Mouse (Mus musculus) thymus, postnatal 0 days (tissue): ENCODE results near the gene Epha2. TPM values are rescaled to one million over a fixed set of nuclear protein-coding genes. Genes with fewer than 3 reads are reported as not detected.

Experiments used
- DNase-seq: peaks from one replicate; pipeline ENCODE4 v3.0.0-alpha.2; 2015; ENCODE audit warnings: low spot score
- microRNA-seq: library from miRNA; unstranded; fragments of <30 nt; microRNA quantifications from one replicate; pipeline ENCODE4, GENCODE M21; 2016; ENCODE audit warnings: borderline number of aligned reads
- polyA plus RNA-seq: library from polyadenylated mRNA; unstranded; fragments of >200 nt; fragmentation: Nextera tagmentation; extraction: Ambion mirVana; gene quantifications from 2 replicates; pipeline ENCODE4 v1.2.1, GENCODE M21; 2015

The Epha2 gene
- polyA plus RNA-seq, 1 experiment from 2014 or later = 0.55 TPM

DNA sequence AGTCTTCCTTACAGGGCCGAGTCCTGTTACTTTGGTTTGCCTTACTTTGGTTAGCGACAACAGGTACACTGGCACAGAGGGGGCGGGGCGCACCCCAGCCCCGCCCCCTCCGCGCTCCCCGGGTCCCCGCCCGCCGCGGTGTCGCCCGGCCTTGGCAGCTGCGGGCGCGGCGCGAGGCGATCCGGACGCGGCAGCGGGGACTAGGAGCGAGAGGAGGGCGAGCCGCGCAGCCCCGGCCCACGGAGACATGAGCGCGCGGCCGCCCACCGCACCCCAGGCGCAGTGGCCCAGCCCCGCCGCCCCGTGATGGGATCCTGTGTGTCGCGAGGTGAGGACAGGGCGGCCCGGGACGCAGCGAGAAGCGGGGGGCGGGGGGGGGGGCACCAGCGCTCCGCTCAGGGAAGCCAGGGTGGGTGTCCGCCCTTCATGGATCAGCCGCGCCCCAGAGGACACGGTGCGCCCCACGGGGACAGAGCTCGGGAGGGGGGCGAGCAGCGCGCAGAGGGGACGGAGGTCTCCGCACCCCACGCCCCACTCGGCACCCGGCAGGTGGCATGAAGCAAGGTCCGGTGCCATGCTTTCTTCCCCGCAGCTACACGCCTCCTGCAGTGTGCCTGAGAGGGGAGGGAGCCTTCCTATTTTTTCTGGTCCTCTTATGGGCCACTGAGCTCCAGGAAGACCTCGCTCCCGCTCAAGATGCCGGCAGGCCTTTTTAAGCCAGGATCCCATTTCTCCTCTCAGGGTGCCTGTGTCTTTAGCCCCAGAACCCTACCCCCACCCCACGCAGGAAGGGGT, 67.2 kb downstream of the Epha2 start, which contains the start of gene Fam131c:
Gene Fam131c (plus strand): TSS at position 224 of the 795 bp plus-strand sequence.
- peak; percentile 29 for DNase-seq

GRCm38 (mm10) chr4:141372426-141372825, 71.4 kb downstream of the Epha2 start:
- no peak for DNase-seq

Small RNA genes lying within 50 kb of the gene (microRNA-seq; reads per million reads assigned to microRNA genes)
- gene Gm25690 = not detected

Other genes with a start within 250 kb of the Epha2 start
- gene Crocc, start 240.7 kb upstream of the Epha2 start, polyA plus RNA-seq = 1.9 and 2.1 TPM in 2 replicates
- gene Necap2, start 222.9 kb upstream of the Epha2 start, polyA plus RNA-seq = 93.7 and 103 TPM in 2 replicates
- 0.15 and 0.17 TPM in 2 replicates for gene Spata21, start 212.9 kb upstream of the Epha2 start, polyA plus RNA-seq
- 32.6 and 35.4 TPM in 2 replicates for gene Szrd1, start 161.5 kb upstream of the Epha2 start, polyA plus RNA-seq
- 19.7 and 22.2 TPM in 2 replicates for gene Fbxo42, start 153.3 kb upstream of the Epha2 start, polyA plus RNA-seq
- gene Rsg1, start 87.3 kb upstream of the Epha2 start, polyA plus RNA-seq = 2.7 and 3.4 TPM in 2 replicates
- gene Arhgef19, start 61.7 kb upstream of the Epha2 start, polyA plus RNA-seq = 0.29 and 0.39 TPM in 2 replicates
- gene Fam131c, start 67.0 kb downstream of the Epha2 start, polyA plus RNA-seq = 0.25 TPM in 1 of 2 replicates, not detected in the other
- 0.17 and 0.27 TPM in 2 replicates for gene Clcnka, start 97.5 kb downstream of the Epha2 start, polyA plus RNA-seq
- gene Clcnkb, start 114.8 kb downstream of the Epha2 start, polyA plus RNA-seq = 0.23 TPM in 1 of 2 replicates, not detected in the other
- 0.27 TPM in 1 of 2 replicates, not detected in the other for gene Hspb7, start 119.5 kb downstream of the Epha2 start, polyA plus RNA-seq
- gene Srarp, start 134.9 kb downstream of the Epha2 start, polyA plus RNA-seq = not detected in 2 replicates
- 31.1 and 32.5 TPM in 2 replicates for gene Zbtb17, start 143.4 kb downstream of the Epha2 start, polyA plus RNA-seq
- gene Spen, start 237.4 kb downstream of the Epha2 start, polyA plus RNA-seq = 5.8 and 9.3 TPM in 2 replicates